Mouse (Mus musculus) testis, adult 2 months (tissue): ENCODE measurements around the gene Casq2.

ENCODE experiments used
- CTCF ChIP-seq: fragments of 200-500 bp; IDR thresholded peaks from 2 replicates; pipeline ENCODE4 v1.5.1; 2012; ENCODE audit warnings: low read depth, mild to moderate bottlenecking, inconsistent platforms, low read length, moderate library complexity; ENCODE audit not compliant: control insufficient read depth, insufficient read depth, insufficient replicate concordance
- POLR2A ChIP-seq: fragments of 200-500 bp; IDR thresholded peaks from 2 replicates; pipeline ENCODE4 v1.6.1; 2012; ENCODE audit warnings: low read depth, mild to moderate bottlenecking, inconsistent platforms, low read length, moderate library complexity; ENCODE audit not compliant: control insufficient read depth

DNA sequence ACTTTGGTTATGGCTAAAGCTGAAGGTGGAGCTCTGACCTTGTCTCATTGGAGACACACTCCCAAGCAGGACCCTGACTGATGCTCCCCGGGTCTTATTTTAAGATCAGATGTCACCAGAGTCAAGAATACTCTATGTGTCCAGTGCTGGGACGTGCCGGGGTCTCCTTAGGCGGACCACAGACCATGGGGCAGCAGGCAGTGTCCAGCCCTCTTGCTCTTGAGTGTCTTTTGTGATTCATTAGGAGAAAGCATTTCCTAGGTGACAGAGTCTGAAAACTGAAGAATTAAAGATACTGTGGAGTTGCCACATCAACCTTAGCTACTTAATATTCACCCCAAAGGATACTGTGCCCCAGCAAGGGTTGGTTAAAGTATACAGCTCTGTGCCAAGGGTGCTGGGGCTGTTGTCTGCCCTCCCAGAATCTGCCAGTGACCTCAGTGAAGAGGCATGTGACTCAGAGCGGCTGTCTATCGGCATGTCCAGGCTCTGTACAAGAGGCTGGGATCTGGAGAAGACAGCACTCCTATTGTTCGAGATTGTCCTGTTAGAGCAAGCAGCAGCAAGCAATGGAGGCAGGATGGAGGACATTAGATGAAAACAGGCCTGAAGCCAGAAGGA lies 25.9 kb downstream of the Casq2 start:
- TF ChIP-seq POLR2A (no peak), CTCF (no peak)
